Mouse (Mus musculus) lung, adult 2 months (tissue): Measurements from ENCODE around the gene Gm20388.

Source experiments
- CTCF ChIP-seq: fragments of 200-500 bp; IDR thresholded peaks from 2 replicates; pipeline ENCODE4 v1.5.1; 2011; ENCODE audit warnings: mild to moderate bottlenecking, low read length, control low read depth; ENCODE audit not compliant: insufficient read depth
- POLR2A ChIP-seq: fragments of 200-500 bp; IDR thresholded peaks from 2 replicates; pipeline ENCODE4 v1.6.1; 2011; ENCODE audit warnings: low read depth, mild to moderate bottlenecking, control low read depth, low read length, borderline replicate concordance; ENCODE audit errors: extremely low read depth

DNA sequence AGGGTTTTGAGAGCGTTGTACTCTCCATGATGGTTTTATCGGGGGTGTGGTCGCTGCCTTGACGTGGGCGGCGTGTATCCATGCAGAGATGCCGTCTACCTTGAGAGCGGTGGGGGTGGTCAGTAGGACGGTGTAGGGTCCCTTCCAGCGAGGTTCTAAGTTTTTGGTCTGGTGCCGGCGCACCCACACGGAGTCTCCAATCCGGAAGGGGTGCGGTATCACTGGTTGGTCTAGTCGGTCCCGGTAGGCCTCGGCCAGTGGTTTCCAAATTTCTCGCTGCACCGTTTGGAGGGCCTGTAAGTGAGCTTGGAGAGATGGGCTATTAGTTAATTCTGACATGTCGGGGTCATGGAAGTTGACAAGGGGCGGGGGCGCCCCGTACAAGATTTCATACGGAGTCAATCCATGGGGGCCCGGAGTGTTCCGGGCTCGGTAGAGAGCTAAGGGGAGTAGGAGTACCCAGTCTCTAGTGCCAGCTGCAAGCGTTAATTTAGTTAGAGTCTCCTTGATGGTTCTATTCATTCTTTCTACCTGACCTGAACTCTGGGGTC lies 3517.8 kb downstream of the Gm20388 start:
- TF ChIP-seq CTCF (no peak), POLR2A (no peak)
